Mouse (Mus musculus): ENCODE measurements around the gene Frg2f1.
"Not testable (repeated sequence)": the region's sequence is repeated elsewhere in the genome, so short reads cannot be mapped to it uniquely, and the experiment has no call there.

Gene Frg2f1

DNA sequence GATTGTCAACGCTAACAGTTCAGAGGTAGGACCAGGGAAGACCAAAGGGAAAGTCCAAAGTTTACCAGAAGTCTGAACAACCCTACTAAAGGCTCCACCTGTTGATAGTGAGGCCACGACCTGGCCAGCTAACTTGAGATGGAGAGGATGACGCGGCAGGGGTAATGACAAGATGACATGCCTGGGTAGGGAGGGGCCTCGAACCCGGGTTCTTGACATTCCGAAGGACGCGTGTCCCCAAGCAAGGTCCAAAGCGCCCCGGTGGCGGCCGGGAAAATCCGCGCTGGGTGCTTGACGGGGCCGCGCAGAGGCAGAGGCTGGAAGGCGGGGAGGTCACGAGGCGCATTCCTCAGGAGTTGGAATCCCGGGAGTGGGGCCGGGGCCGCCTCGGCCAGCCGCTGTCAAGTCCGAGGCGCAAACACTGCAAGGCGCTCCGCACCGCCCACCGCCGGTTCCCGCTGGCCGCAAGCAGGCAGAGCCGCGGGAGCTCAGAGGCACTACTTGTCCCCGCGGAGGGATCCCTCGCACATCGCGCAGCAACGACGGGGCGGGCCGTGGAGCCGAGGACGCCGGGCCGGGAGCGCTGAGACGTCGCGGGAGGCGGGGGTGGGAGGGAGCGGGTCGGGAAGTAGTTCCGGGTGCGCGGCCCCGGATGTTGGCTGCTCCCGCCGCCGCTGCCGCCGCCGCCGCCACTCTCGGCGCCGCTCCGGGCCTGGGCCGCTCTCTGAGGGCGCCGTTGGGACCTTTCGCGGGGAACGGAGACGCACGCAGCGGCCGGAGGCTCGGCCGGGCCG, at the start of gene Frg2f1:
TSS of gene Frg2f1 (minus strand) at position 499 of the 794 bp plus-strand sequence.
- peak; percentile 98 for DNase-seq (ENCODE audit: low read depth)

DNA sequence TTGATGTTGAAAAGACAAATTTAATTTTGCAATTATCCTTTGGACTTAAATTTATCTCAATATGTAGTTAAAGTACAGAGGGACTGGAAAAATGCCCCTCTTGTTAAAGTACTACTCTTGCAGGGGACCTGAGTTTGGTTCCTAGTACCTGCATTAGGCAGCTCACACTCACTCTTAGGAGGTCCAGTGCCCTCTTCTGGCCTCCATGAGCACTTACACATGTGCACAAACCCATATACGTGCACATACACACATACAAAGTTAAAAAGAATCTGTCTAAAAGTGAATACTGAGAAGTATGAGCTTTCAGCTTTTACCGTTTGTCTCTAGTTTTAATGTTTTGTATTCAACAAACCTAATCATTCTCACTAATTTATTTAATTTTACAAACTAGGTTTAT, 48.7 kb upstream of the Frg2f1 start:
- no peak for DNase-seq (ENCODE audit: low read depth)

DNA sequence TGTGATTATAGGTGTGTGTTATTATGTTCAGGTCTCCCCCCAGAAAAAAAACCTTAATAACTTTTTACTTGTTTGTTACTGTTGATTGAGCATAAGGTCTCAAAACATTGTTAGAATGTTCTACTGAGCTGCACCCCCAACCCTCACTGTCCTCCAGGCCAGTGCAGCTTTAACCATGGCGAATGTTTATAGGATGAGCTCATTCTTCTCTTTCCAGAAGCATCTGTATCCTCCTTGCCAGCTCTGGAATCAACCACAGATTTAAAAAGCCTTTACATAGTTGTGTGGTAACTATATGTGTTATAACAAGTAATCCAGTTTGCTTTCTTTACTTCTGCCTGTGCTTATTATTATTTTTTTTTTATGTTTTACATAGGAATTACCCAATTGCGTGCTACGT, 36.1 kb upstream of the Frg2f1 start:
- DNase-seq (ENCODE audit: low read depth) = peak; percentile 52

DNA sequence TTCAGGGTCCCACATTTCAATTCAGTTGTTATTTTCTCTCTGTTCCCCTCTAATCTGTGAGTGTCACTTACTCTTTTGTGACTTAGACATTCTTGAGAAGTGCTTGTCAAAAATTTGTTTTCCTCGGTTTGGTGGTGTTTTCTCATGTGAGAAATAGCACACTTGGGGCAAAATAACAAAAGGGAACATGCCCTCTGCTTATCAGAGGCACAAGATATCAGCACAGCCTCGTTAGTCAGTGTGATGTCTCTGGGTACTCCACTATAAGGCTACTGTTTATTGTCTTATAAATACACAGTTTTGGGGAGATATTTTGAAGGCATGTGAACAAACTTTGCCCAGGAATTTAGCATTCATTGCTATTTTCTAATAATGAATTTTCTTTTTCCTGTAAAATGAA, 35.2 kb upstream of the Frg2f1 start:
- DNase-seq (ENCODE audit: low read depth) = no peak

DNA sequence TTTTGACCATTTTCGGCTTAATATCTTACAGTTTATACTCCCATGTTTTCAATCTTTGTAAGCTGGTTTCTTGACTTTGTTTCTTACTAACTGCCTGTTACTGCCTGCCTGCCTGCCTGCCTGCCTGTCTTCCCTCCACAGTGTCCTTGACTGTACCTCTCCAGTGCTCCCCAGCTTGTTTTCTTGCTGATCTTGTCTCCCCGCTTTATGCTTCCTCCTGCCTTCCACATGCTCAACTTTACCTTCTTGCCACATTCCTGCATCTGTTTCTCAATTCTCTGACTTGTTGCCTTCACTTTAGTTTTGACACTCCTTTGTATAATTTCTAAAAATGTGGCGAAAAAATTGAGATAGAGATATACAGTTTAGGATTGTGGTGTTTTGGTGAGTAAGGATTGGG, 33.4 kb upstream of the Frg2f1 start:
- DNase-seq (ENCODE audit: low read depth) = no peak

DNA sequence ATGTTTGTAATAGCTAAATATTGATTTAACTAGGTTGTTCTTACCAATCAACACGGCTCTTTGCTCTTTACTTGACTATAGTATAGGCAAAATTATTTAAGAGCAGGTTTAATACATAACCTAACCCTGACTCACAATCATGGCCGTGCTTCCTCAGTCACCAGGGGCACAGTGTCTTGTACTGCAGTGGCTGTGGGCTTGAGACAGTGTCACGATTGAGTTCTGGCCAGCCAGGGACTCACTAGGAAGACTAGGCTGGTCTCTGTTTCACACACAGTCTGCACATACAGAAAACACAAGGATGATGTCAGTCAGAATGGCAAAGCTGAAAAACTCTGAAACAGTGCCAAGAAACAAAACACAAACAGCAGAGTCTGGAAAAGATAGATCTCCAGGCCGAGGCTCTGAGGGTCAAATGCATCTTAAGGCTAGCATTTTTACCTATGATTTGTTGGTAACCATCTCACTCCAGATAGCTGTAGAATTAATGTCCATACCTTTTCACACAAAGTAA, 27.1 kb upstream of the Frg2f1 start:
- DNase-seq (ENCODE audit: low read depth) = no peak

DNA sequence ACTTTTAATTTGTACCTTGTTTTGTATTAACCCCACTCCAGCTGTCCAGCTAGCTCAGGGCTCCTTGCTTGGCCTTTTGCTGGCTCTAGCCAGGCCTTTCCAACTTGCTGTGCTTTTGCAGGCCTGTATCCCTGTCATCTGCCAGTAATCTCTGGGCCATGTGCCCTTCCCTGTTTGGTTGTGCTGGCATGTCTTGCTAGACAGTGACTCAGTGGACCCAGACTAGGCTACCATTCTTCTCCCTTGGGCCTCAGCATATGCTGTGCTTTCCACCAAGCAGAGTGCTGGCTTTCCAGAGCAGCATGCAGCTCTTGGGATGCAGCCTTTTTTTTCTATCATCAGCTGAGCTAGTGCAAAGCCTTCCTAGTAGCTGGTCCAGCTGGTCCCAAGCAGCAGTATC, 23.8 kb upstream of the Frg2f1 start:
- no peak for DNase-seq (ENCODE audit: low read depth)

DNA sequence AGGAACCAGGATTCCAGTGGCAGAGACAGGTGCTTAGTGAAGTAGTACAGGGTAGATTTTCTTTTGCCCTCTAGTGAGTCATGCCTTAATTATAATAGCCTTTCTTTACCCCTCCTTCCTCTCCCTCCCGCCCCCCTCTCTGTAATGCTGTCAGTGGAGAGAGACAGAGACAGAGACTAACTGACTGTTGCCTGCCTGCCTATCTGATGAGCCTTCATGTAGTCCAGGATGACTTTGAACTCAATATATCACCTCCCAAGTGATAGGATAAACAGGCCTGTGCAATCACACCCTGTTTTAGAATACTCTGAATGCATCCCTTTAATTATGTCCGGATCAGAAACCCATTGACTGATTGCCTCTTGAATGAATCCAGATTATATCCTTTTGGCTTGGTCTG, 16.1 kb upstream of the Frg2f1 start:
- DNase-seq (ENCODE audit: low read depth) = no peak

DNA sequence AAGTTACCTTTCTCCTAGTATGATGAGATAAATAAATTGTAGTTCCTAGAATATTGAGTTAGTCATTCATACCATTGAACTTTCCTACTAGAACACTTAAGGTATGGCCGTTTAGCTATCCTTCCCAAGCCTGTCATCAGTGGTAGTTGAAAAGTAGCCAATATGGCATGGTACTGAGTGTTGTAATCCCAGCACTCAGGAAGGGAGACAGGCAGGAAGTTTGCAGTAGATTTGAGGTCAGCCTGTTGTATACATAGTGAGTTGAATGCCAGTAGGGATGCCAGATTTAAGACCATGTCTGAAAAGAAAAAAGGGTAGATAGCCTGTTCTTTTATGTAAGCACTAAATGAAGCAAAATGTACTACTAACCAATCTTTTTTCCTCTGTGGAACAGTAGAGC, 11.5 kb upstream of the Frg2f1 start:
- peak; percentile 71 for DNase-seq (ENCODE audit: low read depth)

DNA sequence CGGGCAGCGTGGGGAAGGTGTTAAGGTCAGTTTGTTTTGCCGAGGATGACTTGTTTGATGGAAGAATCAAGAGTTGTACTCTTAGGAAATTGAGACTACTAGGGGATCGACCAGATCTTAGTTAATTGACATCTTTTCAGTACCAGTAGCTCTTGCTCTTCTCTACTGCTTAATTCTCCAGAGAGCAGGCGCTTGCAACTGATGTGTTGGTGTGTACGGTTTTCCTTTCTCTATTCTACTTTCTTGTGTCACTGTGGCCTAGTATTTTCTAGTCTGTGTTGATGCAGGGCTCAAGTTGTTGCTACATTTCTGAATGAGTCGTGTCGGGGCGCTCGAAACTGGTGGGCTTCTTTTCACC, 1.2 kb upstream of the Frg2f1 start:
- no peak for DNase-seq (ENCODE audit: low read depth)

DNA sequence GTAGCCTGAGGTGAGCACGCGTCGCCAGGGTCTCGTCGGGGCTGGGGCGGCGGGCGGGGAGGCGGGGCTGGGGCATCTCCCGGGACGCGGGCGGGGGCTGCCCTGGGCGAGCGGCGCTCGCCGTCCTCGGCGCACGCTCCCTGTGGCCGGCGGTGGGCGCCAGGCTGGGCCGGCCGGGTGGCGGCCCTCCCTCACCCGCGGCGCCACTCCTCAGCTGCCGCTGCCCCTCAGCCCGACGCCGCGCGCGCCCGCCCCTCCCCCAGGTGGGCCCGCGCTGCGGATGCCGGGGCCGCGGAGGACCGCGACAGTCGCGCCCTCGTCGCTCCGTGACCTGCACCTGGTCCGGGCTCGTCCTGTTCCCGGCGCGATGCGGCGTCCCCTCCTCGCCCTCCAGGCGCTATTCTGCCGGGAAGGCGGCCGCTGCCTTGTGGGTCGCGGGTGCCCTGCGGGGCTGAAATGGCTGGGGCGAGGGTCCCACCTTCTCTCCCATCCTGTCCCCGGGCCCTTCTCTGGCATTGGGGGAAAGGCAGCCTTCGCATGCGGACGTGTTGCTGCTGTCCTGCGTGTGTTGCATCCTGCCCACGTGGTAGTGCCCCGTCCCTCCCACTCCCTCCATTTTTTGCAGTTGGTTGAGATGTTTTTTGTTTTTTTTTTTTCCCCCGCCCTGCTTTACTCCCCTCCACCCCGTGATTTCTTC, 655 bp upstream of the Frg2f1 start:
- DNase-seq (ENCODE audit: low read depth) = peak; percentile 81

DNA sequence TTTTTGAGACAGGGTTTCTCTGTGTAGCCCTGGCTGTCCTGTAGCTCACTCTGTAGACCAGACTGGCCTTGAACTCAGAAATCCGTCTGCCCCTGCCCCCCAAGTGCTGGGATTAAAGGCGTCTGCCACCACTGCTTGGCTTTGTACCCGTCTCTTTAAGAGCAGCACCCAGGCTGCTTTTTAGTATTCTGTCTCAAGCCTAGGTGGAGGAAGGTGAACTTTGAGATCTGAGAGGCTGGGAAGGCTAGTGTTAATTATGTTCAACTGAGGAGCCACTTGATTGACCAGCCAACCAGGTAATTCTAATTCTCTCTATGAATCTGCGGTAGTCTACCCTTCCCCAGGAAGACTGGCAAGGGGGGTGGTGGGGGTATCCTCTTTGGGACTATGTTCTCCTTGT, 1.9 kb downstream of the Frg2f1 start:
- no peak for DNase-seq (ENCODE audit: low read depth)

DNA sequence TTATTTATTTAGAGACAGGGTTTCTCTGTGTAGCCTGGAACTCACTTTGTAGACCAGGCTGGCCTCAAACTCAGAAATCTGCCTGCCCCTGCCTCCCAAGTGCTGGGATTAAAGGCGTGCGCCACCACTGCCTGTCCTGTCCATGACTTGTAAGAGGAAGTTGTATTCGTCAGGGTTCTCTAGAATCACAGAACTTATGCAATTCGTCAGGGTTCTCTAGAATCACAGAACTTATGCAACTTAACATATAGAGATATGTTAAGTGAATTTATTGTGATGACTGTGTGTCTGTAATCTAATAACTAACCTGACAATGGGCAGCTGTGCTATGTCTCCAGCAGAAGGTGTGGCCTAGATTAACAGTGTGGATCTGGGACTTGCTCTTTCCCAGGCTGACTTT, 2.7 kb downstream of the Frg2f1 start, which contains the start of gene Foxj3:
TSS of gene Foxj3 (plus strand) at position 390 of the 400 bp plus-strand sequence.
- DNase-seq (ENCODE audit: low read depth) = not testable (repeated sequence)

DNA sequence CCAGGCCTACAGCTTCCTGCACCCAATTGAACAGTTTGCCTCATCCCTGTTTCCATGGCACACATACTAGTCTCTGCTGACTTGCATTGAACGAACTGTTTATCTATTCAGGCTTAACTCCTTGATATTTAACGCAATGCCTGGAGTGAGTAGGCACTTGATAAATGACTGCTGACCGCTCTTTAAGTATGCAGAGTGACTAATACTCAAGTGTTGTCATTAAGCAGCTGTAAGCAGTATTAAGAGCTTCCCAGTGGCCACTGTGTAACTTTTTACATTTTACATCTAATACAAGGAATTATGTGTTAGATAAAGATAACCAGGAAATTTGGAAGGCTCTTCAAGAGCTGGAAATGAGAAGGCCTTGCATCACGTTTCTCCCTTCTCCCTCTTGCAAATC, 4.2 kb downstream of the Frg2f1 start:
- DNase-seq (ENCODE audit: low read depth) = peak; percentile 20

DNA sequence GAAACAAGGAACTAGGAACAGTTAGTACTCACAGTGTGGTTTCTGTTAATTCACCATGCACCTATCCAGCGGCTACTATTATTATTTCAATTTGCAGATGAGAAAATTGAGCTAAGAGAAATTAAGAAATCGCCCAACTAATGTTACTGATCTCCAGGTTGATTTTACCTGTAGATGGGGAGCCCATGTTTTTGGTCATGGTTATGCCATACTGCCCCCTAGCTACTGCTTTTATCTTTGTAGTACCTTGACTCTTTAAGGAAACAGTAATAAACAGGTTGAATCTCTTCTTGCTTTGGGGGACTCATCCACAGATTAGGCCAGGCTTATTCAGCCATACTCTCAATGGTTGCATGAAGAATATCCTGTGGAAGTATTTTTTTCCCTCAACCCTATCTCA, 7.5 kb downstream of the Frg2f1 start:
- DNase-seq (ENCODE audit: low read depth) = peak; percentile 20

DNA sequence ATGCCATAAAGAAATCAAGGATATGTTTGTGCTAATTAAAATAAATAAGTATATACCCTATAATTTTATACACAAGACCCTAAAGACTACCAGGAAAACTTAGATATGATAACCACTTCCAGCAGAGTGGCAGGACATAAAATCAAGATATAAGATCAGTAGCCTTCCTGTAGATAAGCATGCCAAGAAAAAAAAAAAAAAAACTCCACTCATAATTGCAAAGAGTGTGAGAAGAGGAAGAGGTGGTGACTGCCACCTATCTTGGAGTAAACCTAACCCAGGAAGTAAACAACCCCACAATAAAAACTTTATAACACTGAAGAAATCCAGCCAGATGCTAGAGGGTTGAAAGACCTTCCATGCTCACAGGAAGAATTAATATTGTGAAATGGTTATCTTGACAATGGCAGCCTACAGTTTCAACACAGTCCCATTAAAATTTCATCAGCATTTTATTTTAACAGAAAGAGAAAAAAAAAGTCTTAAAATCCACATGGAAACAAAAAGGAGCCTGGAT, 12.9 kb downstream of the Frg2f1 start:
- no peak for DNase-seq (ENCODE audit: low read depth)

DNA sequence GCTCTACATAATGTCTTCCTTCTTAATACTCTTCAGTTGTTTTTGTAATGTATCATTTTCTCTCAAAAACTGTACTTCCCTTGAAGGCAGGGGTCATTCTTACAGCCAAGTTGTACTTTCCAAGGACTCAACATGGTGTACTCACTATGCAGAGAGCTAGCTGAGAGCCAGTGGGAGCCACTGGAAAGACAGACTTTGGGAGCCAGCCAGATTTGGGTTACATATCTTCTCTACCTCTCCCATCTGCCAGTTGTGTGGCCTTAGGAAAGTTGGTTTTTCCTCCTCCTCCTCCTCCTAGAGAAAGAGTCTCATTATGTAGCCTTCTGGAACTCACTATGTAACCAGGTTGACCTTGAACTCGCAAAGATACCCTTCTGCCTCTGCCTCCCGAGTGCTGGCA, 14.9 kb downstream of the Frg2f1 start:
- no peak for DNase-seq (ENCODE audit: low read depth)

DNA sequence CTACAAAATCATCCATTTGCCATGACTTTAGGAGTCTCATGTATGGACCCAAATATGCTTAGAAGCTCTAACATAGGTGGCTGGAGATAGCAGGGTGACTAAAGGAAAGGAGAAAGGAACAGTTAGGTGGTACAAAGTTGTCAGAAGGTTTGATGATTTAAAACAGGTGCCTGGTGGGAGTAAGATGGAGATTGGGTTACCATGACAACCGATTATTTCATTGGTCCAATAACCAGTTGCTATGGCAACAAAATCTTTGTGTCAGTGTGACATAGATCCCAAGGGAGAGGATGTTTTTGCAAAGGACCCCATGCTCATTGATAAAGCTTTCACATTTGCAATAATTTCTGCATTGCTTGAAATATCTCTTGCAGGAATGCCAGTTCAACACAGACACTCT, 15.3 kb downstream of the Frg2f1 start:
- DNase-seq (ENCODE audit: low read depth) = no peak

DNA sequence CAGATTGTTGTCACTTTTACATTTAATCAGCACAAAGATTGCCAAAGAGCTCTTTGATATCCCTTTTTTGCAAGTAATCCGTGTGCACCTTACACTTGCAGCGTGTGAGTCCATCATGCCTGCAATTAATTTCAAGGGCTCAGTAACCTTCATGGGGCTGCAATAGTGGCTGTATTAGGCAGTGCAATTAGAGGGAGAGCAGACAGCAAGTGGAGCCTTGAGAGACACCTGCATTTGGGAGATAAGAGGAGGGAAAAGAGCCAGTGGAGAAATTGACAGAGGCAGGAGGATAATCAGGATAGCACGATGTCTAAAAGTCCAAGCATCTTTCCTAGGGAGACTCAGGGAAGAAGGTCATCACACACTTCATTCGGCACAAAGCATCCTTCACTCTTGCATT, 15.8 kb downstream of the Frg2f1 start:
- no peak for DNase-seq (ENCODE audit: low read depth)

DNA sequence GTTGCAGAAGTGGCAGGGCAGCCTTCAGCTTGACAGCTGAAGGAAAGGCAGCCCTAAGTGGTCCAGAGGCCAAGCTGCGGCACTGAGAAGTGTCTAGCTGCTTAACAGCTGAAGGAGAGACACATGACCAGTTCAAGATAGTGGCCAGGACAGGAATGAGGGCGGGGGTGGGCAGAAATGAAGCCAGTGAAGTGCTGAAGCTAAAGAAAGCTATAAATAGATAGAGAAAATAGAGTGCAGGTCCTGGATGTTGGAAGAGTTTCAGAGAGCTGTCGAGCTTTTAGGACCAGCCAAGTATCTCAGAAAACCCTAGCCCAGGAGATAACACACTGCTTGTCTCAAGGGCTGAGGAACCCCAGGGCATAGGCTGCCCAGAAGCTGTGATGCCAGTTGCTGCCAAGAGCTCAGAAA, 26.6 kb downstream of the Frg2f1 start:
- peak; percentile 18 for DNase-seq (ENCODE audit: low read depth)

DNA sequence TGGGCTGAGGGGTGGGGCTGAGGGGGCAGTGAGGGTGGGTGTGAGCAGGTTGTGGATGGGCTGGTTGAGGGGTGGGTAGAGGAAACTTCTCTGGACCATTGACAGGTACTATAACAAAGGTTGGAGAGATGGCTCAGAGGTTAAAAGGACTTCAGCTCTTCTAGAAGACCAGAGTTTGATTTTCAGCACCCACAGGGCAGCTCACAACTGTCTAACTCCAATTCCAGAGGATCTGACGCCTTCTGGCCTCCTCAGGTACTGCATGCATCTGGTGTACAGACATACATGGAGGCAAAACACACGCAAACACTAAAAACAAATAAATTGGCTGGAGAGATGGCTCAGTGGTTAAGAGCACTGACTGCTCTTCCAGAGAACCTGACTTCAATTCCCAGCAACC, 27.7 kb downstream of the Frg2f1 start:
- DNase-seq (ENCODE audit: low read depth) = peak; percentile 25

DNA sequence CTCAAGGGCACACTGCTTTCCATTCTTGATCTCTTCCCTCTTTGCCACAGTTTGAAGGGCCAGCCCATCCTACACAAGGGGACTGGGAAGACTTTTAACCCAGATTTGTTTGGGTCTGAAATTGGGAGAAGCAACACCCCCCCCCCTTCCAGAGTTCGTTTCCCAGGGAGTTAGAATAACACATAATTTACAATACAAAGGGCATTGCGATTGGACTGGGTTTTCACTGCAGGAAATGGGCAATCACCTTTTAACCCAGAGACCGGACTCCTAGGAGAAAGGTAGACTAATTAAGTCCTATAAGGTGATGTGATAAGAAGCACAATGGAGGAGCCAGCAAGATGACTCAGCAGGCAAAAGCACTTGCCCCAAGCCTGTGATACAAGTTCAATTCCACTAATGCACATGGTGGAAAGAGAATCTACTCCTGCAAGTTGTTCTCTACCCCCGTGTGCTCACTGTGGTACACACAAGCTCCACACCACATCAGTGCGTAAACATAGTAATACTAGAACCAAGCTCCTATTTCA, 40.9 kb downstream of the Frg2f1 start:
- no peak for DNase-seq (ENCODE audit: low read depth)

DNA sequence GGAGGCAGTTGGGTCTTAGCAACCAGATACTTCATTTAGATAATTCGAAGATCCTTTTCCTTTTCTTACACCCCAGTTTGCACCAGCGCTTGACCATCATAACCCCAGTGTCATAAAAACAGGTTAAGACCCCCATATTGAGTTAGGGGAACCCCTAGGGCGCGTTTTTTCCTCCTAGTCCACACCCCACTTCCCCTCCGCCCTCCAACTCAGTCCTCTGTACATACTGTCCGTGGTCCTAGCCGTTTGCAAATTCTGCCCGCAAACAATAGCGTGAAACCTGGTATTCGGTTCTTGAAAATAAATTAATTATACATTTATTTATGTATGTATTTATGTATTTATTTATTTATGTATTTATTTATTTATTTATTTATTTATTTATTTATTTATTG, 46.4 kb downstream of the Frg2f1 start:
- DNase-seq (ENCODE audit: low read depth) = no peak
